Mouse (Mus musculus) hindbrain, embryonic 16.5 days (tissue): ENCODE results near the gene Msi2. TPM values are rescaled to one million over a fixed set of nuclear protein-coding genes. Genes with fewer than 3 reads are reported as not detected.

Experiments
- ATAC-seq: fragments of 200-750 bp; cut with Nextera tagmentation; 2 replicates; pipeline ENCODE4 v1.8.0; 2017; ENCODE audit warnings: moderate TSS enrichment, moderate library complexity
- H3K27ac ChIP-seq: fragments of 300-500 bp; sonication (generic); 2 replicates; pipeline ENCODE4 v1.5.1; 2014; ENCODE audit warnings: low read depth, mild to moderate bottlenecking, control low read depth, low read length, moderate library complexity
- H3K27me3 ChIP-seq: fragments of 300-500 bp; sonication (generic); replicated peaks from 2 replicates; pipeline ENCODE4 v1.6.1; 2014; ENCODE audit warnings: low read length; ENCODE audit not compliant: control insufficient read depth, insufficient read depth
- H3K36me3 ChIP-seq: fragments of 300-500 bp; sonication (generic); 2 replicates; pipeline ENCODE4 v1.6.1; 2014; ENCODE audit warnings: mild to moderate bottlenecking, low read length, moderate library complexity, mixed read lengths; ENCODE audit not compliant: control insufficient read depth, insufficient read depth
- H3K4me1 ChIP-seq: fragments of 300-500 bp; sonication (generic); 2 replicates; pipeline ENCODE4 v1.6.1; 2014; ENCODE audit warnings: low read depth, low read length; ENCODE audit not compliant: control insufficient read depth, insufficient read depth
- H3K4me2 ChIP-seq: fragments of 300-500 bp; sonication (generic); 2 replicates; pipeline ENCODE4 v1.6.1; 2014; ENCODE audit warnings: mild to moderate bottlenecking, low read length, control low read depth, moderate library complexity
- H3K4me3 ChIP-seq: fragments of 300-500 bp; sonication (generic); 2 replicates; pipeline ENCODE4 v1.5.1; 2014; ENCODE audit warnings: mild to moderate bottlenecking, low read length, control low read depth, moderate library complexity
- H3K9ac ChIP-seq: fragments of 300-500 bp; sonication (generic); 2 replicates; pipeline ENCODE4 v1.6.1; 2014; ENCODE audit warnings: low read depth, mild to moderate bottlenecking, control low read depth, low read length, moderate library complexity
- H3K9me3 ChIP-seq: fragments of 300-500 bp; sonication (generic); 2 replicates; pipeline ENCODE4 v1.6.1; 2014; ENCODE audit warnings: mild to moderate bottlenecking, low read length, moderate library complexity; ENCODE audit not compliant: control insufficient read depth
- WGBS: fragments of 180-500 bp; shearing (Covaris S2); extraction: QIAGEN DNeasy Blood & Tissue Kit; methylation state at CpG from one replicate; pipeline ENCODE4 v1.1.7; 2014; 5-methylcytosine and 5-hydroxymethylcytosine counted together
- polyA plus RNA-seq: library from polyadenylated mRNA; unstranded; fragments of >200 nt; fragmentation: Nextera tagmentation; extraction: Ambion mirVana; gene quantifications from 2 replicates; pipeline ENCODE4 v1.2.1, GENCODE M21; 2015

The Msi2 gene
- polyA plus RNA-seq, 1 experiment from 2014 or later: 31.0 TPM

DNA sequence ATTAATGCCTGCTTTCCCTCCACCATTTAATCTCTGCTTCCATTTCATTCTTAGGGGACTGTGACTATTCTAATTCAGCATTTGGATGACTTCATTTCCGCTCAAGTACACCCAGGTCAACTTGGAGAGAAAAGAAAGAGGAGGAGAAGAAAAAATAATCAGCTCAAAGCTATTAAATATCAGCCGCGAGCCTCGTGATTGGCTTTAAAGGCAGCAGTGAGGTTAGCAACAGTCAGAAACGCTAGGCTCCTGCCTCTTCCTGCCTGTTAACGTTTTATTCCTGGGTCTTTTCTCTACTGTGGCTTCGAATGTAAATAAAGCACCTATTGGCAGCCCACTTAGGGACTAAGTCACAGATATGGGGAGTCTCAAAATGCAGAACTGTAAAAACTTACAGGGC lies 135.5 kb downstream of the Msi2 start:
- ATAC-seq: no peak
- Histone ChIP-seq H3K27me3 (no peaks in the 10 kb centered on the region), H3K9me3 (no peaks in the 10 kb centered on the region), H3K4me2 (peak overlapping the region; percentile 42; the same call in 1 of the 2 replicates), H3K9ac (peak overlapping the region; percentile 42; the same call in 1 of the 2 replicates), H3K27ac (peak overlapping the region; percentile 83), H3K36me3 (no peaks in the 10 kb centered on the region), H3K4me3 (no peak overlapping the region), H3K4me1 (peaks cover 58% of the 10 kb centered on the region)
- WGBS: 5% methylated on average over 7 of the region's 7 CpGs

DNA sequence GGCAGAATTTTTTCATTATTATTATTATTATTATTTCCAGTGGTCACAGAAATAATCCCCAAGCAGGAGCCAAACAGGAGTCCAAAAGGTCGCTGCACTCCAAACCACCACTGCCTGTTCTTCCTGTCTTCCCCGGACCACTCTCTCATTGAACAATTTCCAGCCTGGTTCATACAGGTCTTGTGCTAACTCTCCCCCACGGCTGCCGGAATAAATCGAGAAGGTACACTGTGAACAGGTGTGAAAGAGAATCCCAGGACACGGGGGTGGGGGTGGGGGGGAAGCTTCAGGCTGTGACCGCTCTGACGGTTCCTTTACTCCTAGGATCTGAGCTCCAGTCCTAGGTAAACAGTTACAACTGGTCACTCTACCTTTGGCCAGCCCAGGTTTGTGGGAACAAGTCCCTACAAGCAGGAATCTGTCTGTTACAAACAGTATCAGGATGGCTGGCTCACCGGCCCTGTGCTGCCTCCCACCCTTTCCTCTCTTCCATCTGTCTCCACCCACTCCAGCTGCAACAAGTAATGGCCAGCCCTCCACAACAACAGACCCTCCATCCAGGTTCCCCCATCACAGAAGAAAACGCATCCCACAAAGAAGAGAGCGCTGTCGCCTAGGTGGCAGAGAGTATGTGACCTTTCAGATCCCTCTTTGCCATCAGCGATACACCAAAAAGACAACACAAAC lies 136.1 kb downstream of the Msi2 start:
- Histone ChIP-seq H3K4me2 (peak overlapping the region; percentile 42), H3K27ac (peak overlapping the region; percentile 83), H3K9me3 (no peaks in the 10 kb centered on the region), H3K9ac (peak overlapping the region; percentile 42), H3K4me3 (no peak overlapping the region), H3K27me3 (no peaks in the 10 kb centered on the region), H3K36me3 (no peaks in the 10 kb centered on the region), H3K4me1 (peaks cover 58% of the 10 kb centered on the region)
- no peak for ATAC-seq
- 11% methylated on average over 13 of the region's 13 CpGs for WGBS

DNA sequence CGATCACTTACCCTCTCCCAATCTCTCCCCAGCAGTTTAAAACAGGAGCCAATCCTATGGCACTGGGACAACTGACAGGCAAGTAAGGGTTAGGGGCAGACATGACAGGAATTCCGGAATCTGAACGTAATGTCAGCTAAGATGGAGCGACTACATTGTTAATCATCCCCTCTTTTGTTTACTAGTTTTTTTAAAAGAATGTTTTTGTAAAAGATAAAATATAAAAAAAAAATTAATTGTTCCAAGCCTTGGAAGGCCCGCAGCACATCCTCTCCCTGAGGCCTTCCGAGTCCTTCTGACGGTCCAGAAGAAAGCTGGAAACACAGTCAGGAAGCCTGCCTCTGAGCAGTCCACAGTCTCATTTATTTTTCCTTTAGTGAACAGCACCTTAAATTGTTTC lies 136.9 kb downstream of the Msi2 start:
- ATAC-seq: no peak
- WGBS: 55% methylated on average over 7 of the region's 7 CpGs
- Histone ChIP-seq H3K27me3 (no peaks in the 10 kb centered on the region), H3K4me3 (no peak overlapping the region), H3K9ac (peak overlapping the region; percentile 11; the same call in 1 of the 2 replicates), H3K27ac (peak overlapping the region; percentile 83), H3K4me1 (peaks cover 66% of the 10 kb centered on the region), H3K4me2 (no peak overlapping the region), H3K36me3 (no peaks in the 10 kb centered on the region), H3K9me3 (no peaks in the 10 kb centered on the region)

DNA sequence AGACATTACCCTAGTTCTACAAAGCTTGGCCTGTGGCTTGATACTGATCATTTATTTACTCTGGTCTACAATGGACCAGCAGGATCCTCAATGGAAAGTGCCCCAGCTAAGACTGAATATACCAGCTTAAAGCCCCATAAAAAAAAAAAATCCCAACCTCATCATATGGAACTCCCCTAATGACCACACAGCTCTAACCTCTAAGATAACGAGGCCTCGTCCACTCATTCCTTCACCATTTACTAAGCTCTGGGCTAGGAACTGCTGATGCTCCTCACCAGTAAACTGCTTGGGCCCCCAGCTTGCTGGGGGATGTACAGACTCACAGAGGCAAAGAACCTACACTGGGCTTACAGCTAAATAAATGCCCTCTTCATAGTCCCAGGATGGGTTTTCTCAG lies 139.6 kb downstream of the Msi2 start:
- Histone ChIP-seq H3K4me1 (peaks cover 63% of the 10 kb centered on the region), H3K27me3 (no peaks in the 10 kb centered on the region), H3K27ac (0 out of 2 replicates have a peak overlapping the region, but pooled peaks have one; percentile 13), H3K4me3 (no peak overlapping the region), H3K9ac (no peak overlapping the region), H3K36me3 (no peaks in the 10 kb centered on the region), H3K4me2 (no peak overlapping the region), H3K9me3 (no peaks in the 10 kb centered on the region)
- ATAC-seq: no peak
- 81% methylated on average over 2 of the region's 2 CpGs for WGBS

DNA sequence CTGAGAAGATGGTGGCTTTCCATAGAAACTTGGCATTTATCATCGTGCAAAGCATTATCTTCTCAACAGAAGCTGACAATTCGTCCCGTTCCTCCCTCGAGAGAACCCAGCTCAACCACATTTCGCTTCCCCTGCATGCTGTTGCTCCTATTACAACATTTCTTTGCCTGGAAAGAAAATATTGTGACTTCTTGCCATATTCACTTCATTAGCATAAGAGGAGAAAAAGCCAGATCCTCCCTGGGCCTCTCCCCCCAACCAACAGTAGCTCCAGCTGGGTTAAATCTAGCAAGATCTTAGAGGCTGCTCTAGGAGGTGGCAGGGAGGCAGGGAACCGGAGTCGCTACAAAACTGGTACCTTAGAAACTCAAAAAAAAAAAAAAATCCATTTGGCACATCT lies 141.2 kb downstream of the Msi2 start:
- H3K4me2 ChIP-seq: no peak overlapping the region
- 37% methylated on average over 7 of the region's 7 CpGs for WGBS
- no peak overlapping the region for H3K4me3 ChIP-seq
- peaks cover 62% of the 10 kb centered on the region for H3K4me1 ChIP-seq
- no peak for ATAC-seq
- H3K27ac ChIP-seq: peak overlapping the region; percentile 63
- no peaks in the 10 kb centered on the region for H3K9me3 ChIP-seq
- H3K9ac ChIP-seq: peak overlapping the region; percentile 27; the same call in 1 of the 2 replicates
- H3K36me3 ChIP-seq: no peaks in the 10 kb centered on the region
- no peaks in the 10 kb centered on the region for H3K27me3 ChIP-seq

DNA sequence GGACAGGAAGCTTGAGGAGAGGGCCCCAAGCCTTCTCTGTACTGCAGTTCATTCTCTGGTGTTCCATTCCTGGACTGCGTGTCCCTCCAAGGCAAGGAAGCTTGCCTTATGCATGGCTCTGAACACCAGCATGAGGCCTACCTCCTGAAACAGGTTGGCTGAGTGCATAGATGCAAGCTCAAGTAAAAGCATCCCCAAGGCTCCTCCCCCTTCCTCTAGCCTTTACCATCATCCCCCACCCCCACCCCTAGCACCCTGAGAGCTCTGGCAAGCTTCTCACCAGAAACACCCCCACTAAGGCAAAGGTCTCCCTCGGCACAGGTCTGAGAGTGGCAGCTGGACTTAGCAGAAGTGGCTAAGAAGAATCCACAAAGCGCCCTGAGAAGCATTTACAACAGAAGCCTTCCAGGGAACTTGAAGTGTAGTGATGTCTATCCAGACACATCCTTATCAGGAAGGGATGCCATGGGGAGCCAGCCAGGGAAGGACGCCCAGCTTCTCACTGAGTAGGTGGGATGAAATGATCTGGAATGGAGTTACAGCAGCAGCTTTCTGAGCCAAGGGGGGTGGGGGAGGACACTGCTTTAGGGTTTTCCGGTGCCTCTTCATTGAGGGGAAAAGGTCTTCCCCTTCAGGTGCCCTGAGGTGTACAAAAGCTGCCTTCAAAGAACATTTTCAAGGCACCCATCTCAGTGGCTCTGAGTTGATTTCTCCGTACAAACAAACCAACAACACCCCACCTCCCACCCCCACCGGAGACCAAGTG lies 141.9 kb downstream of the Msi2 start:
- no peak for ATAC-seq
- WGBS: 61% methylated on average over 7 of the region's 7 CpGs
- Histone ChIP-seq H3K4me1 (peaks cover 60% of the 10 kb centered on the region), H3K36me3 (no peaks in the 10 kb centered on the region), H3K9ac (no peak overlapping the region), H3K4me3 (no peak overlapping the region), H3K9me3 (no peaks in the 10 kb centered on the region), H3K27ac (peak overlapping the region; percentile 66), H3K4me2 (no peak overlapping the region), H3K27me3 (no peaks in the 10 kb centered on the region)

DNA sequence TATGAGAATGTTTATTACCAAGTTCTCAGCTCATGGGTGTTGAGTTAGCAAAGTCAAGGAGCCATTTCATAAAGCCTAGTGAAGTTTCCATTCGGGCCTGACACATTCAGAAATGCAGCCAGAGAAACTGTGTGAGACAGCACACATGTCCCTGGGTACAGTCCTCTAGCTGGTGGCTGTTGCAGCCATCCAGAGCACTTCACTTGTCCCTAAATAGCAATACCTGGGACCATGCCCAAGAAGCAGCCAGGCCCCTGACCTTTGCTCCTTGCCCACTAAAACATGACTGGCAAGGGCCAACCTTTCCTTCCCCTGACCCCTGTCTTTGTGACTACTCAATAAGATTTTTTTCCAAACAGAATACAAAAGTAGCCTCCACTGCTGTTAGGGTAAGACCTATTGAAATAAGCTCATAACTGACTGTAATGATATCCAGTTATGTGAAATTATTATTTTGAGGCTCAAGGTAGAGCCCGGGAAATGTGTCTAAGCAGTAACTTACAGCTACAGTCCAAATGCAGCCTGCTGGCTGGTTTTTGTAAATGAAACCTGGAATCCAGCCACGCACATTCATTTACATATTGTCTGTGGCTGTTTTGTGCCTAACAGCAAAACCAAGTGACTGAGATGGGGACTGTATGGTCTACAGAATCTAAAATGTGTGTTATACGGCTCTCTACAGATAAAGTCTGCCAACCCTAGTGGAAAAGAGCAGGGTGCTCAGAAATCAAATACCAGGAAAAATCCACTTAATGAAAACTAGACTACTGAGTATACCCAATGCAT lies 143.5 kb downstream of the Msi2 start:
- no peak overlapping the region; the same call in 1 of the 2 replicates for H3K9ac ChIP-seq

DNA sequence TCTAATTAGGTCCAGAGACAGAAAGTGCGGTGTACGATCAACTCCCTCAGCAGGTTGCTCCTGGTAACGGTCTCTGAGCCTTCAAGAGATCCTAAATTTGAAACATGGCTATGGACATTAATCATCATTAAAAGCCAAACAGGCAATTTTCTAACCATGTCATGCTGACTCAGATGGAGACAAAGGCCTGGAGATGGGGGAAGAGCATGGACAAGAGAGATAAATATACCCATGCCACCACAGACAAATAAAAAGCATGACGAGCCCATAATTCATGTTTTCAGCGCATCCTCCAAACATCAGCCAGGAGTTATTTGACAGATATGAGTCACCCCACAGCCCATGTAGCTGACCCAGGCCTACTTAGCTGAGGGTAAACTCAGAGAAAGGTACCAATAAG lies 145.3 kb downstream of the Msi2 start:
- H3K4me1 ChIP-seq: peaks cover 57% of the 10 kb centered on the region
- 60% methylated on average over 5 of the region's 5 CpGs for WGBS
- no peak overlapping the region for H3K4me2 ChIP-seq
- no peak for ATAC-seq
- no peak overlapping the region for H3K27ac ChIP-seq
- H3K9ac ChIP-seq: no peak overlapping the region
- no peaks in the 10 kb centered on the region for H3K36me3 ChIP-seq
- H3K4me3 ChIP-seq: no peak overlapping the region
- no peaks in the 10 kb centered on the region for H3K9me3 ChIP-seq
- no peaks in the 10 kb centered on the region for H3K27me3 ChIP-seq

More for the DNA sequence above, 143.5 kb downstream of the Msi2 start:
- no peaks in the 10 kb centered on the region for H3K9me3 ChIP-seq
- no peak overlapping the region for H3K4me3 ChIP-seq
- no peaks in the 10 kb centered on the region for H3K36me3 ChIP-seq
- 43% methylated on average over 4 of the region's 4 CpGs for WGBS
- peaks cover 57% of the 10 kb centered on the region for H3K4me1 ChIP-seq
- peak overlapping the region; percentile 66 for H3K27ac ChIP-seq
- no peaks in the 10 kb centered on the region for H3K27me3 ChIP-seq
- ATAC-seq: no peak
- H3K4me2 ChIP-seq: no peak overlapping the region

DNA sequence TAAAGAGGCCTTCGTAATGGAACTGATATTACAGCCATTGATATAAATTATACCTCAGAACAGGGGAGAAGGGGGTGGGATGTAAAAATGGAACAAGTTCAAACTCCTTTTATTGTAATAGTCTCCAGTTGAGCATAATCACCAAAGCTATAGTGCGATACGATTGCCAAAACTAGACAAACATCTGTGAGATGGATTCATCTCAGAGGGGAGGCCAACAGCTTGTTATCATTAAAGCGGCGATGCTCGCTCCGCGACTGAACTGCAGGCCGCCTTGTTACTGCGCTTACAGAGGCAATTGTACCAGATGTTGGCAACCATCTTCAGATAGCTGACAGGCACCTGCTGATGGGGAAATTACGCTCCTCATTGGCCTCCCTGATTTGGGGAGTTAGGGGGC lies 145.9 kb downstream of the Msi2 start:
- ATAC-seq: peak; percentile 15; the same call in 1 of the 2 replicates
- H3K27ac ChIP-seq: no peak overlapping the region
- H3K9me3 ChIP-seq: no peaks in the 10 kb centered on the region
- H3K4me1 ChIP-seq: peaks cover 53% of the 10 kb centered on the region
- 43% methylated on average over 11 of the region's 11 CpGs for WGBS
- H3K9ac ChIP-seq: no peak overlapping the region
- no peak overlapping the region for H3K4me3 ChIP-seq
- no peaks in the 10 kb centered on the region for H3K36me3 ChIP-seq
- no peaks in the 10 kb centered on the region for H3K27me3 ChIP-seq
- no peak overlapping the region for H3K4me2 ChIP-seq
